Mouse (Mus musculus) embryonic fibroblast, embryonic 13.5 days (primary cell): ENCODE results near the gene Fam151b.

Source experiments
- CTCF ChIP-seq: IDR thresholded peaks from 2 replicates; pipeline ENCODE4 v1.5.1; 2011; ENCODE audit warnings: mild to moderate bottlenecking, control low read depth, low read length, moderate library complexity, borderline replicate concordance; ENCODE audit not compliant: insufficient read depth
- POLR2A ChIP-seq: IDR thresholded peaks from 2 replicates; pipeline ENCODE4 v1.6.1; 2011; ENCODE audit warnings: low read depth, mild to moderate bottlenecking, control low read depth, low read length, moderate library complexity

DNA sequence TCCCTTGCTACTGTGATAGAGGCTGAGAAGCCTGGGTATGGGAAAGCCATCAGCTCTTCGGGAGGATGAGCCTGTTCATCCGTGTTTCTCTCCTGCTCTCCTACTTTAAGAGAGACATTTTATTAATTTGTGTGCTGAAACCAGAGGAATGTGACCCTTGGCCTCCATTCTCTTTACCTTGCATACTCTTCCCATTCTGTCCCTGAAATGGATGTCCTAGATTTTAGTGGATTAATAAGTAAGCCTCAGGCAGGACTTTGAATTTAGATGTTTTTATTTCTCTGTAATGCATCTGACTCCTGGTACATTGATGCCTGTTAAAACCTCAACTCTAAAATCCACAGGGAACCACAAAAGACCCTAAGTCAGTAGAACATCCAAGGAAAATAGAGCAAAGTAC lies 14.4 kb downstream of the Fam151b start:
- TF ChIP-seq CTCF: no peak
- TF ChIP-seq POLR2A: no peak
